Comparison of ENCODE assay signal across 12 mouse cellular contexts in the genomic region with DNA sequence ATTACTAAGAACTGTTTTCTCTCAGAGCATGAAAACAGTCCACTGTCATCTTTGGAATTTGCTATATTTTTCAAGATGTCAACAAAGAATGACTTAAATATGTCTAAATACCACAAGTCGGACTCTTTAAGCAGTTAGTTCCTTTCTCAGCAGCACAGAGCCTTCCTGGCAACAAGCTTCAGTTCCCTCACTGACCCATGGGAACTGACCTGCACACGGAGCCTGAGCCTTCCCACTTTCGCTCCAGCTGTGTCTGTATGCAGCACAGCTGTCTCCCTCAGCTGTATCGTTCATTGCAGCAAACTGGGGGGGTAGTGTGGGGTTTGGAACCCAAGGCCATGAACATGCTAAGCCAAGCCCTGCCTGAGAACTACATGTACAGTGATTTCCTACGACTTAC.
A peak's percentile ranks its signal among the peaks of the same experiment; 100 is the strongest.
DNase-seq lines count a peak whose midpoint lies in the region; ATAC-seq and TF ChIP-seq lines count a peak whose summit lies in the region.
"Had no signal": no experiment of that assay in that cellular context is flagged by ENCODE, and none has a peak within 500 bp of the region (broad histone marks: within the 10 kb centered on the region; RNA-seq: fewer than 3 reads in every experiment).

No protein-coding gene starts in this region.

- no peak overlapping the region for H3K9ac ChIP-seq in kidney, postnatal 0 days (ENCODE audit: low read depth, low read length)
- no peak overlapping the region for H3K9ac ChIP-seq in liver, embryonic 12.5 days
- H3K9ac ChIP-seq: liver, embryonic 14.5 days had no signal

- no peak for ATAC-seq in kidney, postnatal 0 days (replicated peaks; ENCODE audit: low FRiP score, low read depth)
- ATAC-seq in liver, embryonic 12.5 days: no peak
- ATAC-seq: hindbrain, embryonic 16.5 days had no signal

- no peaks in the 10 kb centered on the region for H3K9me3 ChIP-seq in kidney, postnatal 0 days (replicated peaks; ENCODE audit: low read length)
- H3K9me3 ChIP-seq in liver, embryonic 12.5 days (replicated peaks): no peaks in the 10 kb centered on the region

- no peak for TF ChIP-seq CTCF in kidney, postnatal 0 days (IDR thresholded peaks at IDR 0.05; ENCODE audit: low read depth)

- no peaks in the 10 kb centered on the region for H3K27me3 ChIP-seq in kidney, postnatal 0 days (ENCODE audit: insufficient read depth, low read length)
- H3K27me3 ChIP-seq in liver, embryonic 12.5 days (replicated peaks): no peaks in the 10 kb centered on the region

- H3K27ac ChIP-seq in kidney, postnatal 0 days: no peak overlapping the region
- no peak overlapping the region for H3K27ac ChIP-seq in liver, embryonic 12.5 days
- H3K27ac ChIP-seq: liver, embryonic 14.5 days had no signal

- no peak overlapping the region for H3K4me2 ChIP-seq in kidney, postnatal 0 days (ENCODE audit: low read length)
- H3K4me2 ChIP-seq in liver, embryonic 12.5 days: no peak overlapping the region

- H3K4me1 ChIP-seq in kidney, postnatal 0 days (replicated peaks; ENCODE audit: insufficient read depth, low read length): no peaks in the 10 kb centered on the region
- no peaks in the 10 kb centered on the region for H3K4me1 ChIP-seq in liver, embryonic 12.5 days

- H3K4me3 ChIP-seq in kidney, postnatal 0 days (replicated peaks; ENCODE audit: low read depth, low read length): no peak overlapping the region
- H3K4me3 ChIP-seq in liver, embryonic 12.5 days: no peak overlapping the region

- 56% methylated on average over 5 of the region's 5 CpGs for WGBS in kidney, postnatal 0 days
- WGBS in liver, embryonic 12.5 days (ENCODE audit: insufficient replicate concordance): 58% methylated on average over 5 of the region's 5 CpGs

- H3K36me3 ChIP-seq in kidney, postnatal 0 days (ENCODE audit: insufficient read depth, low read length): no peaks in the 10 kb centered on the region
- H3K36me3 ChIP-seq in liver, embryonic 12.5 days: no peaks in the 10 kb centered on the region

- peak; percentile 68 for DNase-seq in kidney, postnatal 0 days (ENCODE audit: low spot score)
- DNase-seq in kidney, postnatal 25 days: no peak
- peak; percentile 52 for DNase-seq in NIH3T3 (ENCODE audit: low read depth)
- DNase-seq in heart, adult 9 months (ENCODE audit: low spot score in 2 of 2): peak; percentile 47 to 58
- peak; percentile 10 for DNase-seq in lung, postnatal 25 days (ENCODE audit: low spot score)
- no peak for DNase-seq in layer of hippocampus, adult 8-10 months (ENCODE audit: low spot score in 2 of 2)
- DNase-seq in left cerebral cortex, adult 18-20 months (ENCODE audit: low spot score in 2 of 2): no peak
- DNase-seq: cerebellum, adult 8-10 months; midbrain, embryonic 14.5 days had no signal

Comparison
In these comparisons a context has a peak if more than half of its experiments do, and no peak if none do; other contexts are left out.
1. DNase-seq: peak in kidney, postnatal 0 days (single experiment), NIH3T3 (single experiment), heart, adult 9 months (2 of 2) and lung, postnatal 25 days (single experiment); none in kidney, postnatal 25 days (0 of 2), layer of hippocampus, adult 8-10 months (0 of 2) and left cerebral cortex, adult 18-20 months (0 of 2).